ENCODE assay signal across 24 mouse cellular contexts in genomic region chr3:48068628-48069027, GRCm38 (mm10).
"Had no signal": no experiment of that assay in that cellular context is flagged by ENCODE, and none has a peak within 500 bp of the region (broad histone marks: within the 10 kb centered on the region; RNA-seq: fewer than 3 reads in every experiment).

No protein-coding gene starts in this region.

- H3K9ac ChIP-seq: heart, embryonic 12.5 days; hindbrain, embryonic 12.5 days; hindbrain, embryonic 14.5 days; intestine, embryonic 15.5 days; limb, embryonic 12.5 days had no signal

- H3K4me3 ChIP-seq: gastrocnemius, adult 2 months; heart, embryonic 10.5 days; heart, embryonic 12.5 days; hindbrain, embryonic 10.5 days; hindbrain, embryonic 12.5 days; intestine, embryonic 15.5 days; layer of hippocampus, adult 2 months; left cerebral cortex, adult 2 months; limb, embryonic 10.5 days; limb, embryonic 12.5 days had no signal

- ATAC-seq: hindbrain, embryonic 16.5 days; inflammation-experienced regulatory T-cells, adult 6 months; intestine, embryonic 15.5 days; intestine, postnatal 0 days had no signal

- H3K4me2 ChIP-seq: heart, embryonic 12.5 days; hindbrain, embryonic 12.5 days; hindbrain, embryonic 14.5 days; intestine, embryonic 15.5 days; limb, embryonic 12.5 days had no signal

- H3K36me3 ChIP-seq: heart, embryonic 10.5 days; heart, embryonic 12.5 days; hindbrain, embryonic 10.5 days; hindbrain, embryonic 12.5 days; intestine, embryonic 15.5 days; limb, embryonic 10.5 days; limb, embryonic 12.5 days had no signal

- H3K4me1 ChIP-seq: heart, embryonic 10.5 days; heart, embryonic 12.5 days; hindbrain, embryonic 10.5 days; hindbrain, embryonic 12.5 days; intestine, embryonic 15.5 days; limb, embryonic 10.5 days; limb, embryonic 12.5 days had no signal

- H3K9me3 ChIP-seq: heart, embryonic 10.5 days; heart, embryonic 12.5 days; hindbrain, embryonic 10.5 days; hindbrain, embryonic 12.5 days; intestine, embryonic 15.5 days; limb, embryonic 10.5 days; limb, embryonic 12.5 days had no signal

- DNase-seq: gastrocnemius, adult 2 months; gastrocnemius, postnatal 10 days; gastrocnemius, postnatal 25 days; heart, adult 18-20 months; heart, postnatal 10 days; heart, postnatal 4 days; kidney, adult 18-20 months; kidney, adult 8-10 months; kidney, postnatal 10 days; kidney, postnatal 25 days; kidney, postnatal 4 days had no signal

- H3K27ac ChIP-seq: gastrocnemius, adult 2 months; heart, embryonic 10.5 days; hindbrain, embryonic 10.5 days; hindbrain, embryonic 12.5 days; hindbrain, embryonic 14.5 days; intestine, embryonic 15.5 days; layer of hippocampus, adult 2 months; left cerebral cortex, adult 2 months; limb, embryonic 10.5 days; limb, embryonic 12.5 days had no signal

- H3K27me3 ChIP-seq: heart, embryonic 12.5 days; hindbrain, embryonic 12.5 days; intestine, embryonic 15.5 days; limb, embryonic 12.5 days had no signal
